Mouse (Mus musculus) stomach, postnatal 0 days (tissue): Measurements from ENCODE around the gene Snrnp35.

Source experiments
- CTCF ChIP-seq: IDR thresholded peaks from 2 replicates; pipeline ENCODE4 v1.5.1; 2016; ENCODE audit warnings: antibody characterized with exemption, low read depth, mild to moderate bottlenecking, moderate library complexity
- EP300 ChIP-seq: optimal IDR thresholded peaks from 2 replicates; pipeline ENCODE3; 2016; ENCODE audit warnings: antibody characterized with exemption

DNA sequence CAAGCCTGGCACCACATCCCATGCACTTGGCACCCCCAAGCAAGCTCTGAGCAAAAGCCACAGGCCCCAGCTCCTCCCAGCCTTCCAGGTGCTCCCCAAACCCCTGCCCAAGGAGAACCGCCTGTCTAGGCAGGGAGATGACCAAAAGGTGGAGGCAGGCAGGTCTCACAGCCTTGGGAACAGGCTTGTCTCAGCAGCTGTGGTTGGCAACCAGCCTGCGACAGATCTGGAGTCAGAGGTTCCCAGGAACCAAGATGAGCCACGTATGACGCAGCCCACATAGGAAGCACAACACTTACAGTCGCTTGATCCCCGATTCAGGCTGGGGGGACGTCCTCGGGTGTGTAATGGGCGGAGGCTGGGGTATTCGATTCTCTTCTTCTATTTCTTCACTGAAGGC lies 18.6 kb downstream of the Snrnp35 start:
- TF ChIP-seq CTCF (no peak), EP300 (no peak)
